Mouse (Mus musculus) liver, embryonic 14.5 days (tissue): ENCODE data around the gene Agap1. TPM values are rescaled to one million over a fixed set of nuclear protein-coding genes. Genes with fewer than 3 reads are reported as not detected.
A peak's percentile ranks its signal among the peaks of the same experiment; 100 is the strongest.

ENCODE experiments used
- ATAC-seq: fragments of 200-750 bp; cut with Nextera tagmentation; 2 replicates; pipeline ENCODE4 v1.8.0; 2017; ENCODE audit warnings: moderate number of reproducible peaks, mild to moderate bottlenecking, moderate library complexity; ENCODE audit not compliant: insufficient read depth
- DNase-seq, 3 experiments: peaks; one replicate each; pipeline ENCODE4 v3.0.0-alpha.2; 2012 to 2013; ENCODE audit warnings: low read depth in 3 of 3, low spot score in 3 of 3
- H3K27ac ChIP-seq: fragments of 300-500 bp; sonication (generic); 2 replicates; pipeline ENCODE4 v1.5.1; 2014; ENCODE audit warnings: moderate library complexity, mild to moderate bottlenecking, control low read depth, inconsistent platforms
- H3K27me3 ChIP-seq: fragments of 300-500 bp; sonication (generic); 2 replicates; pipeline ENCODE4 v1.6.1; 2014; ENCODE audit warnings: mild to moderate bottlenecking, low read length, moderate library complexity; ENCODE audit not compliant: control insufficient read depth, insufficient read depth
- H3K36me3 ChIP-seq: fragments of 300-500 bp; sonication (generic); replicated peaks from 2 replicates; pipeline ENCODE4 v1.6.1; 2014; ENCODE audit warnings: low read depth; ENCODE audit not compliant: control insufficient read depth, insufficient read depth
- H3K4me1 ChIP-seq, 2 experiments: fragments of 200-500 bp in 1 of 2; fragments of 300-500 bp in 1 of 2; sonication (generic) in 1 of 2; replicated peaks; 2 replicates each; pipeline ENCODE4 v1.6.1; 2012 to 2014; ENCODE audit warnings: antibody characterized with exemption in 1 of 2, inconsistent platforms in 1 of 2, low read length in 1 of 2; ENCODE audit not compliant: control insufficient read depth in 2 of 2, insufficient read depth in 2 of 2
- H3K4me2 ChIP-seq: fragments of 300-500 bp; sonication (generic); 2 replicates; pipeline ENCODE4 v1.6.1; 2014; ENCODE audit warnings: low read depth, mild to moderate bottlenecking, control low read depth, moderate library complexity
- H3K4me3 ChIP-seq, 2 experiments: fragments of 200-500 bp in 1 of 2; fragments of 300-500 bp in 1 of 2; sonication (generic) in 1 of 2; 2 replicates each; pipeline ENCODE4 v1.5.1; 2012 to 2014; ENCODE audit warnings: low read depth in 2 of 2, low read length in 2 of 2, mild to moderate bottlenecking in 2 of 2, control low read depth in 1 of 2, inconsistent platforms in 1 of 2, moderate library complexity in 1 of 2; ENCODE audit not compliant: insufficient read depth in 1 of 2
- H3K9ac ChIP-seq: fragments of 300-500 bp; sonication (generic); replicated peaks from 2 replicates; pipeline ENCODE4 v1.6.1; 2014; ENCODE audit warnings: mild to moderate bottlenecking, control low read depth, moderate library complexity
- H3K9me3 ChIP-seq: fragments of 300-500 bp; sonication (generic); 2 replicates; pipeline ENCODE4 v1.6.1; 2016; ENCODE audit warnings: low read length, mixed read lengths; ENCODE audit not compliant: control insufficient read depth
- CTCF ChIP-seq: IDR thresholded peaks from 2 replicates; pipeline ENCODE4 v1.5.1; 2016; ENCODE audit warnings: antibody characterized with exemption, low read depth, control low read depth
- EP300 ChIP-seq: IDR thresholded peaks from 2 replicates; pipeline ENCODE4 v1.6.1; 2016; ENCODE audit warnings: antibody characterized with exemption, low read depth
- WGBS: fragments of 180-500 bp; shearing (Covaris S2); extraction: QIAGEN DNeasy Blood & Tissue Kit; methylation state at CpG from one replicate; pipeline ENCODE4 v1.1.7; 2014; ENCODE audit not compliant: insufficient replicate concordance; 5-methylcytosine and 5-hydroxymethylcytosine counted together
- polyA plus RNA-seq, 2 experiments: library from polyadenylated mRNA; depleted of rRNA in 1 of 2; stranded (reverse) in 1 of 2; unstranded in 1 of 2; fragments of >200 nt; fragmentation: Nextera tagmentation in 1 of 2; extraction: Ambion mirVana in 1 of 2; gene quantifications; 2 replicates each; pipeline versions ENCODE4 v1.2.1 to v1.2.3; 2012 to 2014

Gene Agap1
- polyA plus RNA-seq, 2 experiments: 1.1 TPM

DNA sequence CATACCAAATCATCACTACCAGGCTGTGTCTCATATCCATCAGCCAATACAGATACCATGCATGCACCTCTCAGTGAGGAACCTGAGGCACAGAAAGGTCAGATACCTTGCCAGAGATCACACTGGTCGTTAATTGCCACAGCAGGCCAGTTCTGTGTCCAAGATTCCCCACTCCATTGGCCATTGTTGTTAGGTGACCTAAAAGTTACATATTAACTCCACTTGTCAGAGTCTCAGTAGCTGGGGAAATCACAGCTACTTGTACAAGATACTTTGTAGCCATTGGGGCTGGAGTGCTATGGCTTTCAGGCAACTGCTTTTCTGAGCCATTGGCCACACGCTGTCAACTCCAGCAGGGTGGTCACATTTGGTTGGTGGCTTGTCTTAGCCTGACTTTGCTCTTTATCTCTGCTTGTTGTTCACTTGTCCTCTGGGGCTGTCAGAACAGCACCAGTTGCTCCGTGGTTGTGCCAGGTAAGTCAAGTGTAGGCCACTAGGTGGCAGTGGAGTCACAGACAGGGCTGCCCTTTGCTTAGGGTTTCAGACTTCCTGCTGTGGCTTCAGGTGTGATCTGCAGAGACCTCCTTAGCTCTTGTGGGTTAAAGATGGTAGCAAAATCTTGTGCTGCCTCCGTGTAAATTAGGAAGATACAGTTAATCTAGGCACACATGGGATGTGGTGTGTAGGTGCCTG is 191.9 kb downstream of the Agap1 start:
- H3K4me2 ChIP-seq: no peak overlapping the region
- no peaks in the 10 kb centered on the region for H3K9me3 ChIP-seq
- peak; percentile 31 to 37 (median 32) for DNase-seq
- H3K4me1 ChIP-seq: peaks cover 0 to 3% of the 10 kb centered on the region in 2 experiments; a peak in 2 of 4 replicates
- H3K27ac ChIP-seq: no peak overlapping the region
- H3K4me3 ChIP-seq: no peak overlapping the region
- TF ChIP-seq CTCF (peak; percentile 93), EP300 (no peak)
- H3K27me3 ChIP-seq: no peaks in the 10 kb centered on the region
- WGBS: 15% methylated on average over 4 of the region's 4 CpGs
- ATAC-seq: 0 out of 2 replicates have a peak, but pooled peaks have one; percentile 28
- no peaks in the 10 kb centered on the region for H3K36me3 ChIP-seq
- H3K9ac ChIP-seq: no peak overlapping the region

DNA sequence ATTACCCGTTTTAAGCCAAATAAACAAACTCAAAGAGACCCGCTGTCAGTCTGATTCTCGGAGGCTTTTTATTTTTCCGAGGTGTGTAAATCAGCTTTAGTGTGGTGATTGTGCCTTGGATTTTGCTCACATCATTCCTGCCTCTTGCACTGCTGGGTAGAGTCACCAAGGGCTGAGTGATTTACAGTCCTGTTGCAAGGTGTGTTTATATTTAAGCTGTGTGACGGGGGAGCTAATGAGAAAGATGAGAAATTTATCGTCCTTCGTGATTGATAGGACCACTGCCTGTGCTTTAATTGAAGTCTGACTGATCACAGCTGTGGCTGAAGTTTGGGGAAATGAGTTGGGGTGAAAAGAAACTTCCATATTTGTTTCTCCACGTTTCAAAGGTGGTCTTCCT is 192.9 kb downstream of the Agap1 start:
- H3K36me3 ChIP-seq: no peaks in the 10 kb centered on the region
- H3K9ac ChIP-seq: no peak overlapping the region
- H3K27ac ChIP-seq: no peak overlapping the region
- H3K4me3 ChIP-seq: no peak overlapping the region
- no peak for TF ChIP-seq EP300
- no peak for TF ChIP-seq CTCF
- ATAC-seq: no peak
- no peak overlapping the region for H3K4me2 ChIP-seq
- 68% methylated on average over 8 of the region's 8 CpGs for WGBS
- H3K27me3 ChIP-seq: no peaks in the 10 kb centered on the region
- no peak for DNase-seq
- peaks cover 0 to 4% of the 10 kb centered on the region in 2 experiments; a peak in 2 of 4 replicates for H3K4me1 ChIP-seq
- no peaks in the 10 kb centered on the region for H3K9me3 ChIP-seq

DNA sequence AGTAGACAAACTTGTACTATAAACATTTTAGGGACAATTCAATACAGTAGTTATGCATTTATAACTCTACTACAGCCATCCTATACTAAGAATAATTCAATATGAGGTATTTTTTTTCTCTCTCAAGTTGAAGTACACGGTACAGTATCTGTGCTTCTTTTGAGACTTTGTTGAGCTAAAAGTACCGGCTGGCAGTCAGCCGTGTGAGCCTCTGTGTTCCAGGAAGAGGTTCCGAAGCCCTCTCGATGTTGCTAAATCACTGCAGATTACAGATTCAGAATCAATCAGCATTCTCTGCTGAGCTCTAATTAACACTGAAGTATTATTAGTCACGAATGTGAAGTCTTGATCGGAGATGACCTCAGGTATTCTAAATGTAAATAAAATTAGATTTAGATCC is 196.0 kb downstream of the Agap1 start:
- H3K27me3 ChIP-seq: no peaks in the 10 kb centered on the region
- ATAC-seq (no peak), DNase-seq (no peak)
- peaks cover 0 to 1% of the 10 kb centered on the region in 2 experiments; a peak in 1 of 4 replicates for H3K4me1 ChIP-seq
- no peaks in the 10 kb centered on the region for H3K36me3 ChIP-seq
- TF ChIP-seq EP300: no peak
- no peak for TF ChIP-seq CTCF
- H3K27ac ChIP-seq: no peak overlapping the region
- H3K4me2 ChIP-seq: no peak overlapping the region
- no peak overlapping the region for H3K9ac ChIP-seq
- no peak overlapping the region for H3K4me3 ChIP-seq
- 70% methylated on average over 7 of the region's 7 CpGs for WGBS
- H3K9me3 ChIP-seq: no peaks in the 10 kb centered on the region

DNA sequence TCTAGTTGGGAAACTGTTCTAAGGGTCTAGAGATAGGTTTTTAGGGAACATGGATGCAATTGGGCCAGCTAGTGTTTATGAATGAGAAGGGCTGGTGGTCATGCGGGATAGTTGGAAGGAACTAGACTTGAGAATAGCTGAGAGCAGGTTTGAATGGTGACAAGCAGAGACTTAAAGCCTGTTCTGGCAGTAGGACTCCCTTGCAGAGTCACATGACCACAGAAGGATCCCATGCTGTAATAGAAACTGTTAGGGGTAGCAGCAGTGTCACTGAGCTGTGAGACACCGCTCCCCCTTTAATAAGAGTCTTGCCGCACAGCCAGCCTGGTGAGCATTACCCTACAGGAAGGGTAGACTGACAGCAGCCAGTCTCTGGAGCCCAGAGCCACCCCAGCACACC is 201.6 kb downstream of the Agap1 start:
- ATAC-seq (no peak), DNase-seq (no peak)
- Histone ChIP-seq H3K4me2 (no peak overlapping the region), H3K4me3 (no peak overlapping the region), H3K9ac (no peak overlapping the region), H3K9me3 (no peaks in the 10 kb centered on the region), H3K27me3 (no peaks in the 10 kb centered on the region), H3K36me3 (no peaks in the 10 kb centered on the region), H3K27ac (no peak overlapping the region), H3K4me1 (peaks cover 0 to 1% of the 10 kb centered on the region in 2 experiments; a peak in 1 of 4 replicates)
- 72% methylated on average over 3 of the region's 3 CpGs for WGBS
- TF ChIP-seq EP300 (no peak), CTCF (no peak)

DNA sequence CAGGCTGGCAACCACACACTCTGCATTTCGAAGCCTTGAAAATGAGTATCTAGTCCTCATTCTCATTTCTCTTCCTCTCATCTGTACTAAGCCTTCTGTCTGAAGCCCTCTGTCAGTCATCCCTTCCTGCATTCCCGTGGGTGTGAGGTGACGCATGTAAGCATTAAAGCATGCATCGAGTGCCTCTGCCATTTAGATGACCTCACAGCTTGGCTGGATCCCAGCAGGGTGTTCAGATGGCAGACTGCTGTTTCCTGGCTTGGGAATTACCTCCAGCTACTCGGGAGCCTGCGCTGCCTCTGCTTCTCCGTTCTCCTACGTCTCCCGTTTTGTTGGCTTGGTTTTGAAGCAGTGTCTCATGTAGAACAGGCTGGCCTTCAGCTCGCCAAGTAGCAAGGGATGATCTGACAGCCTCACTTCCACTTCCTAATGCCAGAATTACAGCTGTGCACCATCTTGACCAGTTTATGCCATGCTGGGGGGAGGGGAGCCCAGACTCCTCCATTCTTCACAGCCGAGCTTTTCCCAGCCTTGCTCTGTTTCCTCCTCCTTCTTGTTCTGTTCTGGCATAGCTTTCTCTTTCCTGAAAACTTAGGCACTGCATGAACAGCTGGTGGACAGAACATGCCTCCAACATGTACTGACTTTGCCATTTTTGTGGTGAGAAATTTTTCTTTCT is 202.2 kb downstream of the Agap1 start:
- TF ChIP-seq CTCF: no peak
- no peak for TF ChIP-seq EP300
- WGBS: 57% methylated on average over 11 of the region's 11 CpGs
- 0 out of 4 replicates have a peak, but pooled peaks cover 0 to 1% of the 10 kb centered on the region in 2 experiments for H3K4me1 ChIP-seq

More for the DNA sequence above, 202.2 kb downstream of the Agap1 start:
- DNase-seq (no peak), ATAC-seq (no peak)
- no peak overlapping the region for H3K9ac ChIP-seq
- no peaks in the 10 kb centered on the region for H3K9me3 ChIP-seq
- H3K4me3 ChIP-seq: no peak overlapping the region
- H3K27me3 ChIP-seq: no peaks in the 10 kb centered on the region
- H3K36me3 ChIP-seq: no peaks in the 10 kb centered on the region
- H3K27ac ChIP-seq: no peak overlapping the region
- no peak overlapping the region for H3K4me2 ChIP-seq
